Mouse (Mus musculus): Measurements from ENCODE around the gene Actn3. TPM values are rescaled to one million over a fixed set of nuclear protein-coding genes. Genes with fewer than 3 reads are reported as not detected.
A peak's percentile ranks its signal among the peaks of the same experiment; 100 is the strongest.

Gene Actn3
- 0.87 and 1.4 TPM in 2 replicates for polyA plus RNA-seq (2014; fragmentation: Nextera tagmentation; extraction: Ambion mirVana)

GRCm38 (mm10) chr19:4877785-4878184 lies at the start of gene Actn3:
Gene Actn3, minus strand, starts transcription at chr19:4877909.
- Histone ChIP-seq H3K4me3 (ENCODE audit: low read depth, low read length) (peak within 1 kb of the TSS; percentile 65), H3K9ac (ENCODE audit: low read length) (peak within 1 kb of the TSS; percentile 71), H3K9me3 (ENCODE audit: control insufficient read depth, low read length) (no peaks in the 10 kb centered on the region), H3K27me3 (replicated peaks; ENCODE audit: control insufficient read depth, insufficient read depth, low read length) (no peaks in the 10 kb centered on the region), H3K36me3 (ENCODE audit: control insufficient read depth, insufficient read depth, low read length) (no peaks in the 10 kb centered on the region), H3K27ac (ENCODE audit: low read depth) (0 out of 2 replicates have a peak within 1 kb of the TSS, but pooled peaks have one; percentile 16), H3K4me2 (ENCODE audit: low read length) (peak within 1 kb of the TSS; percentile 83), H3K4me1 (replicated peaks; ENCODE audit: control insufficient read depth, insufficient read depth, low read length) (peaks cover 15% of the 10 kb centered on the region)
- DNase-seq (ENCODE audit: low spot score) (peak; percentile 62), ATAC-seq (replicated peaks; ENCODE audit: low FRiP score, low TSS enrichment, low read depth) (0 out of 2 replicates have a peak, but pooled peaks have one; percentile 6)
- 2% methylated on average over 17 of the region's 17 CpGs for WGBS

GRCm38 (mm10) chr19:4925121-4925860 lies 47.6 kb upstream of the Actn3 start:
- Histone ChIP-seq H3K4me2 (ENCODE audit: low read length) (no peak overlapping the region), H3K9me3 (ENCODE audit: control insufficient read depth, low read length) (no peaks in the 10 kb centered on the region), H3K27me3 (replicated peaks; ENCODE audit: control insufficient read depth, insufficient read depth, low read length) (no peaks in the 10 kb centered on the region), H3K27ac (ENCODE audit: low read depth) (no peak overlapping the region), H3K4me3 (ENCODE audit: low read depth, low read length) (no peak overlapping the region), H3K4me1 (replicated peaks; ENCODE audit: control insufficient read depth, insufficient read depth, low read length) (peaks cover 12% of the 10 kb centered on the region), H3K36me3 (ENCODE audit: control insufficient read depth, insufficient read depth, low read length) (peaks cover 58% of the 10 kb centered on the region), H3K9ac (ENCODE audit: low read length) (no peak overlapping the region)
- ATAC-seq (replicated peaks; ENCODE audit: low FRiP score, low TSS enrichment, low read depth), result no peak
- no peak for DNase-seq (ENCODE audit: low spot score)
- WGBS, result 96% methylated on average over 11 of the region's 11 CpGs

- Histone ChIP-seq H3K4me2 (ENCODE audit: low read length) (no peak overlapping the region), H3K9ac (ENCODE audit: low read length) (no peak overlapping the region), H3K4me3 (ENCODE audit: low read depth, low read length) (no peak overlapping the region), H3K9me3 (ENCODE audit: control insufficient read depth, low read length) (no peaks in the 10 kb centered on the region), H3K36me3 (ENCODE audit: control insufficient read depth, insufficient read depth, low read length) (peaks cover 98% of the 10 kb centered on the region), H3K4me1 (replicated peaks; ENCODE audit: control insufficient read depth, insufficient read depth, low read length) (no peaks in the 10 kb centered on the region), H3K27me3 (replicated peaks; ENCODE audit: control insufficient read depth, insufficient read depth, low read length) (no peaks in the 10 kb centered on the region), H3K27ac (ENCODE audit: low read depth) (no peak overlapping the region)
- ATAC-seq (replicated peaks; ENCODE audit: low FRiP score, low TSS enrichment, low read depth) (no peak), DNase-seq (ENCODE audit: low spot score) (no peak)
- 77% methylated on average over 6 of the region's 6 CpGs for WGBS
Measured at GRCm38 (mm10) chr19:4919652-4920051, 41.9 kb upstream of the Actn3 start.

GRCm38 (mm10) chr19:4916827-4917226 lies 39.1 kb upstream of the Actn3 start:
- H3K27me3 ChIP-seq (replicated peaks; ENCODE audit: control insufficient read depth, insufficient read depth, low read length), result no peaks in the 10 kb centered on the region
- no peaks in the 10 kb centered on the region for H3K4me1 ChIP-seq (replicated peaks; ENCODE audit: control insufficient read depth, insufficient read depth, low read length)
- ATAC-seq (replicated peaks; ENCODE audit: low FRiP score, low TSS enrichment, low read depth) (no peak), DNase-seq (ENCODE audit: low spot score) (no peak)
- H3K9ac ChIP-seq (ENCODE audit: low read length), result no peak overlapping the region
- no peak overlapping the region for H3K4me2 ChIP-seq (ENCODE audit: low read length)
- H3K4me3 ChIP-seq (ENCODE audit: low read depth, low read length), result no peak overlapping the region
- H3K36me3 ChIP-seq (ENCODE audit: control insufficient read depth, insufficient read depth, low read length), result peaks cover 98% of the 10 kb centered on the region
- H3K27ac ChIP-seq (ENCODE audit: low read depth), result no peak overlapping the region
- no peaks in the 10 kb centered on the region for H3K9me3 ChIP-seq (ENCODE audit: control insufficient read depth, low read length)
- WGBS, result 83% methylated on average over 10 of the region's 10 CpGs

GRCm38 (mm10) chr19:4915924-4916603 lies 38.4 kb upstream of the Actn3 start:
- no peaks in the 10 kb centered on the region for H3K9me3 ChIP-seq (ENCODE audit: control insufficient read depth, low read length)
- no peaks in the 10 kb centered on the region for H3K4me1 ChIP-seq (replicated peaks; ENCODE audit: control insufficient read depth, insufficient read depth, low read length)
- ATAC-seq (replicated peaks; ENCODE audit: low FRiP score, low TSS enrichment, low read depth), result no peak
- no peak overlapping the region for H3K27ac ChIP-seq (ENCODE audit: low read depth)
- H3K27me3 ChIP-seq (replicated peaks; ENCODE audit: control insufficient read depth, insufficient read depth, low read length), result no peaks in the 10 kb centered on the region
- no peak for DNase-seq (ENCODE audit: low spot score)
- peaks cover 98% of the 10 kb centered on the region for H3K36me3 ChIP-seq (ENCODE audit: control insufficient read depth, insufficient read depth, low read length)
- no peak overlapping the region for H3K9ac ChIP-seq (ENCODE audit: low read length)
- H3K4me2 ChIP-seq (ENCODE audit: low read length), result no peak overlapping the region
- H3K4me3 ChIP-seq (ENCODE audit: low read depth, low read length), result no peak overlapping the region
- WGBS, result 90% methylated on average over 15 of the region's 15 CpGs

GRCm38 (mm10) chr19:4909376-4909775 lies 31.7 kb upstream of the Actn3 start:
- Histone ChIP-seq H3K4me2 (ENCODE audit: low read length) (no peak overlapping the region), H3K4me3 (ENCODE audit: low read depth, low read length) (no peak overlapping the region), H3K27ac (ENCODE audit: low read depth) (no peak overlapping the region), H3K9ac (ENCODE audit: low read length) (no peak overlapping the region), H3K4me1 (replicated peaks; ENCODE audit: control insufficient read depth, insufficient read depth, low read length) (peaks cover 6% of the 10 kb centered on the region), H3K9me3 (ENCODE audit: control insufficient read depth, low read length) (no peaks in the 10 kb centered on the region), H3K27me3 (replicated peaks; ENCODE audit: control insufficient read depth, insufficient read depth, low read length) (no peaks in the 10 kb centered on the region), H3K36me3 (ENCODE audit: control insufficient read depth, insufficient read depth, low read length) (peaks cover 69% of the 10 kb centered on the region)
- 92% methylated on average over 7 of the region's 7 CpGs for WGBS
- no peak for DNase-seq (ENCODE audit: low spot score)
- ATAC-seq (replicated peaks; ENCODE audit: low FRiP score, low TSS enrichment, low read depth), result no peak

GRCm38 (mm10) chr19:4908107-4908506 lies 30.4 kb upstream of the Actn3 start:
- Histone ChIP-seq H3K9ac (ENCODE audit: low read length) (no peak overlapping the region), H3K4me1 (replicated peaks; ENCODE audit: control insufficient read depth, insufficient read depth, low read length) (peaks cover 6% of the 10 kb centered on the region), H3K4me3 (ENCODE audit: low read depth, low read length) (no peak overlapping the region), H3K27me3 (replicated peaks; ENCODE audit: control insufficient read depth, insufficient read depth, low read length) (no peaks in the 10 kb centered on the region), H3K4me2 (ENCODE audit: low read length) (no peak overlapping the region), H3K27ac (ENCODE audit: low read depth) (no peak overlapping the region), H3K36me3 (ENCODE audit: control insufficient read depth, insufficient read depth, low read length) (peaks cover 56% of the 10 kb centered on the region), H3K9me3 (ENCODE audit: control insufficient read depth, low read length) (no peaks in the 10 kb centered on the region)
- WGBS, result 84% methylated on average over 4 of the region's 4 CpGs
- no peak for DNase-seq (ENCODE audit: low spot score)
- no peak for ATAC-seq (replicated peaks; ENCODE audit: low FRiP score, low TSS enrichment, low read depth)

GRCm38 (mm10) chr19:4905979-4906794 lies 28.5 kb upstream of the Actn3 start, which contains the start of gene Bbs1:
Gene Bbs1, minus strand, starts transcription at chr19:4906628.
- Histone ChIP-seq H3K27me3 (replicated peaks; ENCODE audit: control insufficient read depth, insufficient read depth, low read length) (no peaks in the 10 kb centered on the region), H3K4me2 (ENCODE audit: low read length) (peak within 1 kb of the TSS; percentile 71), H3K36me3 (ENCODE audit: control insufficient read depth, insufficient read depth, low read length) (peaks cover 37% of the 10 kb centered on the region), H3K4me1 (replicated peaks; ENCODE audit: control insufficient read depth, insufficient read depth, low read length) (peaks cover 6% of the 10 kb centered on the region), H3K4me3 (ENCODE audit: low read depth, low read length) (peak within 1 kb of the TSS; percentile 59), H3K9ac (ENCODE audit: low read length) (peak within 1 kb of the TSS; percentile 27; the same call in 1 of the 2 replicates), H3K9me3 (ENCODE audit: control insufficient read depth, low read length) (no peaks in the 10 kb centered on the region), H3K27ac (ENCODE audit: low read depth) (no peak within 1 kb of the TSS)
- DNase-seq (ENCODE audit: low spot score), result peak; percentile 95
- WGBS, result 8% methylated on average over 31 of the region's 31 CpGs
- peak; percentile 65 for ATAC-seq (replicated peaks; ENCODE audit: low FRiP score, low TSS enrichment, low read depth)
